Mouse (Mus musculus) MEL (cell line): Measurements from ENCODE around the gene Klc1. TPM values are rescaled to one million over a fixed set of nuclear protein-coding genes. Genes with fewer than 3 reads are reported as not detected.

ENCODE experiments used
- DNase-seq: peaks from one replicate; pipeline ENCODE4 v3.0.0; 2011; ENCODE audit warnings: low read depth, low spot score
- H3K27ac ChIP-seq: 2 replicates; pipeline ENCODE4 v1.5.1; 2012; ENCODE audit warnings: low read depth, mild to moderate bottlenecking, control low read depth, low read length, moderate library complexity; ENCODE audit not compliant: control insufficient read depth
- H3K27me3 ChIP-seq, 2 experiments: fragments of 150-350 bp in 1 of 2; sonication (generic) in 1 of 2; 2 replicates each; pipeline ENCODE4 v1.6.1; 2012; ENCODE audit warnings: low read length in 2 of 2, mild to moderate bottlenecking in 2 of 2, improper control_type of control experiment in 1 of 2, moderate library complexity in 1 of 2; ENCODE audit not compliant: insufficient read depth in 2 of 2, control insufficient read depth in 1 of 2
- H3K36me3 ChIP-seq, 2 experiments: 2 replicates each; pipeline ENCODE4 v1.6.1; 2012 to 2014; ENCODE audit warnings: low read length in 2 of 2, improper control_type of control experiment in 1 of 2, inconsistent platforms in 1 of 2, mild to moderate bottlenecking in 1 of 2; ENCODE audit not compliant: insufficient read depth in 2 of 2, control insufficient read depth in 1 of 2
- H3K4me1 ChIP-seq, 2 experiments: fragments of 150-350 bp in 1 of 2; sonication (generic) in 1 of 2; 2 replicates each; pipeline ENCODE4 v1.6.1; 2012; ENCODE audit warnings: low read length in 2 of 2, improper control_type of control experiment in 1 of 2, mild to moderate bottlenecking in 1 of 2; ENCODE audit not compliant: insufficient read depth in 2 of 2, control insufficient read depth in 1 of 2
- H3K4me3 ChIP-seq, 2 experiments: fragments of 150-350 bp in 1 of 2; sonication (generic) in 1 of 2; 2 replicates each; pipeline ENCODE4 v1.5.1; 2012; ENCODE audit warnings: low read depth in 2 of 2, low read length in 2 of 2, mild to moderate bottlenecking in 2 of 2, moderate library complexity in 2 of 2, control low read depth in 1 of 2, improper control_type of control experiment in 1 of 2; ENCODE audit not compliant: control insufficient read depth in 1 of 2, insufficient read depth in 1 of 2
- H3K79me2 ChIP-seq: 2 replicates; pipeline ENCODE4 v1.6.1; 2012; ENCODE audit warnings: mild to moderate bottlenecking, low read length, moderate library complexity; ENCODE audit not compliant: control insufficient read depth, poor library complexity, insufficient read depth
- H3K9ac ChIP-seq: 2 replicates; pipeline ENCODE4 v1.6.1; 2012; ENCODE audit warnings: low read depth, mild to moderate bottlenecking, control low read depth, low read length, moderate library complexity; ENCODE audit not compliant: control insufficient read depth, poor library complexity, severe bottlenecking
- H3K9me3 ChIP-seq: fragments of 150-350 bp; sonication (generic); replicated peaks from 2 replicates; pipeline ENCODE4 v1.6.1; 2012; ENCODE audit warnings: mild to moderate bottlenecking, low read length, improper control_type of control experiment, moderate library complexity; ENCODE audit not compliant: insufficient read depth
- BHLHE40 ChIP-seq: IDR thresholded peaks from 2 replicates; pipeline ENCODE4 v1.6.1; 2012; ENCODE audit warnings: low read depth, mild to moderate bottlenecking, inconsistent platforms, low read length, improper control_type of control experiment, borderline replicate concordance
- CTCF ChIP-seq, 3 experiments: IDR thresholded peaks in 2 of 3; conservative IDR thresholded peaks in 1 of 3; 2 replicates each; pipeline ENCODE4 v1.5.1; 2011 to 2012; ENCODE audit warnings: low read length in 3 of 3, low read depth in 2 of 3, mild to moderate bottlenecking in 2 of 3, improper control_type of control experiment in 1 of 3, inconsistent platforms in 1 of 3, mixed read lengths in 1 of 3, moderate library complexity in 1 of 3; ENCODE audit not compliant: control insufficient read depth in 1 of 3, insufficient read depth in 1 of 3, poor library complexity in 1 of 3, severe bottlenecking in 1 of 3
- EP300 ChIP-seq, 2 experiments: IDR thresholded peaks; 2 replicates each; pipeline ENCODE4 v1.6.1; 2011; ENCODE audit warnings: improper control_type of control experiment in 2 of 2, low read length in 2 of 2, low read depth in 1 of 2, mild to moderate bottlenecking in 1 of 2
- ETS1 ChIP-seq: IDR thresholded peaks from 2 replicates; pipeline ENCODE4 v1.6.1; 2012; ENCODE audit warnings: low read depth, mild to moderate bottlenecking, inconsistent platforms, low read length, improper control_type of control experiment, moderate library complexity
- GATA1 ChIP-seq: IDR thresholded peaks from 2 replicates; pipeline ENCODE4 v1.6.1; 2011; ENCODE audit warnings: low read depth, low read length, improper control_type of control experiment
- HCFC1 ChIP-seq: IDR thresholded peaks from 2 replicates; pipeline ENCODE4 v1.6.1; 2012; ENCODE audit warnings: low read depth, mild to moderate bottlenecking, inconsistent platforms, low read length, improper control_type of control experiment, moderate library complexity
- JUND ChIP-seq: IDR thresholded peaks from 2 replicates; pipeline ENCODE4 v1.6.1; 2011; ENCODE audit warnings: low read depth, mild to moderate bottlenecking, improper control_type of control experiment, low read length
- MAX ChIP-seq: IDR thresholded peaks from 2 replicates; pipeline ENCODE4 v1.6.1; 2011; ENCODE audit warnings: low read length, improper control_type of control experiment
- MAZ ChIP-seq: IDR thresholded peaks from 2 replicates; pipeline ENCODE4 v1.6.1; 2012; ENCODE audit warnings: low read depth, mild to moderate bottlenecking, inconsistent platforms, low read length, improper control_type of control experiment
- MEF2A ChIP-seq: IDR thresholded peaks from 2 replicates; pipeline ENCODE4 v1.6.1; 2014; ENCODE audit warnings: low read depth, mild to moderate bottlenecking, inconsistent platforms, low read length, improper control_type of control experiment; ENCODE audit not compliant: poor library complexity, insufficient replicate concordance, severe bottlenecking; ENCODE audit errors: extremely low read depth
- MXI1 ChIP-seq: IDR thresholded peaks from 2 replicates; pipeline ENCODE4 v1.6.1; 2011; ENCODE audit warnings: mild to moderate bottlenecking, low read depth, low read length, improper control_type of control experiment
- MYC ChIP-seq: IDR thresholded peaks from 2 replicates; pipeline ENCODE4 v1.6.1; 2011; ENCODE audit warnings: low read depth, mild to moderate bottlenecking, low read length, improper control_type of control experiment, moderate library complexity
- NRF1 ChIP-seq: IDR thresholded peaks from 2 replicates; pipeline ENCODE4 v1.6.1; 2014; ENCODE audit warnings: low read depth, mild to moderate bottlenecking, inconsistent platforms, low read length, improper control_type of control experiment, moderate library complexity; ENCODE audit not compliant: poor library complexity, insufficient read depth, severe bottlenecking
- POLR2A ChIP-seq, 2 experiments: IDR thresholded peaks; 2 replicates each; pipeline ENCODE4 v1.6.1; 2011 to 2012; ENCODE audit warnings: low read length in 2 of 2, mild to moderate bottlenecking in 2 of 2, control low read depth in 1 of 2, improper control_type of control experiment in 1 of 2, low read depth in 1 of 2, moderate library complexity in 1 of 2; ENCODE audit not compliant: control insufficient read depth in 1 of 2, insufficient read depth in 1 of 2, poor library complexity in 1 of 2
- POLR2AphosphoS2 ChIP-seq: IDR thresholded peaks from 2 replicates; pipeline ENCODE4 v1.6.1; 2011; ENCODE audit warnings: low read length, improper control_type of control experiment
- POLR2AphosphoS5 ChIP-seq: IDR thresholded peaks from 2 replicates; pipeline ENCODE4 v1.6.1; 2012; ENCODE audit warnings: low read depth, borderline replicate concordance, mild to moderate bottlenecking, inconsistent platforms, low read length, moderate library complexity, mixed read lengths
- RAD21 ChIP-seq: IDR thresholded peaks from 2 replicates; pipeline ENCODE4 v1.6.1; 2011; ENCODE audit warnings: mild to moderate bottlenecking, low read depth, low read length, improper control_type of control experiment
- RCOR1 ChIP-seq: IDR thresholded peaks from 2 replicates; pipeline ENCODE4 v1.6.1; 2012; ENCODE audit warnings: low read depth, mild to moderate bottlenecking, inconsistent platforms, low read length, improper control_type of control experiment
- SMC3 ChIP-seq: IDR thresholded peaks from 2 replicates; pipeline ENCODE4 v1.6.1; 2011; ENCODE audit warnings: low read depth, low read length, improper control_type of control experiment
- TBP ChIP-seq: IDR thresholded peaks from 2 replicates; pipeline ENCODE4 v1.8.0; 2011; ENCODE audit warnings: low read depth, low read length, improper control_type of control experiment
- TCF12 ChIP-seq: IDR thresholded peaks from 2 replicates; pipeline ENCODE4 v1.6.1; 2014; ENCODE audit warnings: low read depth, mild to moderate bottlenecking, inconsistent platforms, low read length, improper control_type of control experiment, moderate library complexity
- UBTF ChIP-seq: IDR thresholded peaks from 2 replicates; pipeline ENCODE4 v1.6.1; 2012; ENCODE audit warnings: low read depth, mild to moderate bottlenecking, inconsistent platforms, low read length, improper control_type of control experiment, moderate library complexity, borderline replicate concordance; ENCODE audit not compliant: insufficient read depth
- ZC3H11A ChIP-seq: IDR thresholded peaks from 2 replicates; pipeline ENCODE4 v1.6.1; 2012; ENCODE audit warnings: low read depth, mild to moderate bottlenecking, inconsistent platforms, low read length, improper control_type of control experiment
- ZKSCAN1 ChIP-seq: IDR thresholded peaks from 2 replicates; pipeline ENCODE4 v1.6.1; 2012; ENCODE audit warnings: low read depth, mild to moderate bottlenecking, inconsistent platforms, low read length, improper control_type of control experiment, moderate library complexity
- ZNF384 ChIP-seq: IDR thresholded peaks from 2 replicates; pipeline ENCODE4 v1.6.1; 2012; ENCODE audit warnings: low read depth, mild to moderate bottlenecking, inconsistent platforms, low read length, improper control_type of control experiment
- polyA plus RNA-seq, 2 experiments: library from polyadenylated mRNA; stranded (reverse) in 1 of 2; unstranded in 1 of 2; fragments of >175 nt in 1 of 2; fragments of >200 nt in 1 of 2; gene quantifications; 2 replicates each; pipeline versions ENCODE4 v1.2.1 to v1.2.4; 2012; ENCODE audit warnings: low replicate concordance in 2 of 2, low read depth in 1 of 2; ENCODE audit not compliant: insufficient read length in 2 of 2, insufficient read depth in 1 of 2, missing spikeins in 1 of 2
- total RNA-seq: library from RNA; depleted of rRNA; stranded (reverse); fragments of 300-350 nt; gene quantifications from 2 replicates; pipeline ENCODE4 v1.2.3, GENCODE M21; 2012

Klc1 gene
- total and polyA plus RNA-seq, 3 experiments = 30.7 to 60.4 TPM; not detected in 1

- no peak for DNase-seq
- H3K27me3 ChIP-seq = no peaks in the 10 kb centered on the region
- 0 out of 4 replicates have a peak, but pooled peaks cover 2 to 8% of the 10 kb centered on the region in 2 experiments for H3K4me1 ChIP-seq
- no peak overlapping the region for H3K27ac ChIP-seq
- H3K79me2 ChIP-seq = peaks cover 14% of the 10 kb centered on the region
- no peaks in the 10 kb centered on the region for H3K9me3 ChIP-seq
- no peak for TF ChIP-seq GATA1
- TF ChIP-seq NRF1 = no peak
- no peak for TF ChIP-seq BHLHE40
- no peak for TF ChIP-seq RAD21
- no peak for TF ChIP-seq ZNF384
- no peak for TF ChIP-seq POLR2AphosphoS2
- no peak for TF ChIP-seq JUND
- TF ChIP-seq SMC3 = no peak
- TF ChIP-seq MEF2A = no peak
- no peak for TF ChIP-seq MAX
- no peak for TF ChIP-seq ZC3H11A
- no peak for TF ChIP-seq TCF12
- TF ChIP-seq ZKSCAN1 = no peak
- TF ChIP-seq MAZ = no peak
- no peak overlapping the region for H3K9ac ChIP-seq
- peaks cover 0 to 2% of the 10 kb centered on the region in 2 experiments; a peak in 2 of 4 replicates for H3K36me3 ChIP-seq
- no peak overlapping the region for H3K4me3 ChIP-seq
Measured at GRCm38 (mm10) chr12:111768322-111768928, 9.8 kb downstream of the Klc1 start.

GRCm38 (mm10) chr12:111769306-111769705 lies 10.7 kb downstream of the Klc1 start:
- Histone ChIP-seq H3K9ac (no peak overlapping the region), H3K9me3 (no peaks in the 10 kb centered on the region), H3K27me3 (no peaks in the 10 kb centered on the region), H3K36me3 (peaks cover 2% of the 10 kb centered on the region in 2 experiments; a peak in 2 of 4 replicates), H3K27ac (no peak overlapping the region), H3K79me2 (peaks cover 11% of the 10 kb centered on the region), H3K4me3 (no peak overlapping the region), H3K4me1 (0 out of 4 replicates have a peak, but pooled peaks cover 2 to 8% of the 10 kb centered on the region in 2 experiments)
- TF ChIP-seq MXI1 = peak; percentile 51
- no peak for TF ChIP-seq UBTF
- no peak for TF ChIP-seq MAZ
- TF ChIP-seq RCOR1 = peak; percentile 86
- TF ChIP-seq POLR2A (IDR thresholded peaks at IDR 0.05; ENCODE audit: control insufficient read depth in 1 of 2, insufficient read depth in 1 of 2, low read depth in 1 of 2, low read length in 2 of 2, poor library complexity in 1 of 2) = no peak
- no peak for TF ChIP-seq MEF2A
- TF ChIP-seq ETS1 = no peak; the same call in 1 of the 2 replicates
- peak; percentile 33 to 62 (median 43); a peak in 5 of 6 replicates for TF ChIP-seq CTCF (IDR thresholded peaks at IDR 0.05 in 2 of 3, conservative IDR thresholded peaks at IDR 0.05 in 1 of 3; ENCODE audit: control insufficient read depth in 1 of 3, insufficient read depth in 1 of 3, low read depth in 2 of 3, low read length in 3 of 3, poor library complexity in 1 of 3, severe bottlenecking in 1 of 3)
- TF ChIP-seq TBP = no peak
- TF ChIP-seq EP300 (IDR thresholded peaks at IDR 0.05; ENCODE audit: low read depth in 1 of 2, low read length in 2 of 2) = 0 out of 4 replicates have a peak, but pooled peaks of 1 of the 2 experiments have one; percentile 15
- TF ChIP-seq RAD21 = peak; percentile 28
- 0 out of 2 replicates have a peak, but pooled peaks have one; percentile 68 for TF ChIP-seq MYC
- peak; percentile 55 for TF ChIP-seq SMC3
- TF ChIP-seq HCFC1 = 0 out of 2 replicates have a peak, but pooled peaks have one; percentile 23
- TF ChIP-seq BHLHE40 = 0 out of 2 replicates have a peak, but pooled peaks have one; percentile 36
- TF ChIP-seq MAX = 0 out of 2 replicates have a peak, but pooled peaks have one; percentile 35
- no peak for TF ChIP-seq POLR2AphosphoS5
- peak; percentile 92 for DNase-seq
